Mouse (Mus musculus) ES-Bruce4 (cell line): ENCODE results near the gene Popdc2.

Experiments
- CTCF ChIP-seq: IDR thresholded peaks from one replicate; pipeline ENCODE4 v1.8.1; 2011; ENCODE audit warnings: low read depth, low read length
- EP300 ChIP-seq: IDR thresholded peaks from 2 replicates; pipeline ENCODE4 v1.6.1; 2011; ENCODE audit warnings: low read depth, low read length; ENCODE audit not compliant: insufficient read depth

DNA sequence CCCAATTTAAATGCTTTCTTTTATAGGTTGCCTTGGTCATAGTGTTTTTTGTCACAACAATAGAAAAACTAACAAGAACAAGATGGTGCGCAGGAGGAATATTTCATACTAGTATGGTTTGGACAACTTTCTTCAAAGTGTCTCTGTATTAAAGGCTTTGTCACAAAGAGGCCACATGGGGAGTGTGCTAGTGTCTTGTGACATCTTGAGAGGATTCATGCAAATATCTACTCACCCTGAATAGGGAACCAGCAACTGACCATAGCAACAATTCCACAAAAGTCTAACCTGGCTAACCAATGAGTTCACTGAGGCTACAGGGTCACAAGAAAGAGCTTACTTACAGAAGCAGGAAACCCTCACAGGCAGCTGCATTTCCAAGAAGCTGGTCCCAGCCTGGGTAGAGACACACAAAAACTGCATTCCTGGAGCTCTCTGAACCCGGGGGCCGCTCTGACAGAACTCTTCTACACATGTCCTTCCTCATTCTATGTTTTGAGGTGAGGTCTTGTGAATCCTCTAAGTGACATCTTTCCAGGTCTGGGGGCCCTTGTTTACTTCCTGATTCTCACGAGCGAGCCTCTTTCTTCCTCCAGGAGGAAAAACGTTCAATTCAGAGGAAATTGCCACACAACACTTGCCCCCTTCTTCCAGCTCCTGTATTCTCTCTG lies 33.2 kb downstream of the Popdc2 start:
- TF ChIP-seq CTCF (no peak), EP300 (no peak)
